Mouse (Mus musculus) embryo, embryonic 11 days (tissue): ENCODE measurements around the gene Tmem199.

Source experiments
- DNase-seq: peaks from one replicate; pipeline ENCODE4 v3.0.0-alpha.2; 2015

The Tmem199 gene

GRCm38 (mm10) chr11:78471326-78472103 is 40.5 kb downstream of the Tmem199 start:
- DNase-seq = no peak

GRCm38 (mm10) chr11:78467932-78468331 is 44.0 kb downstream of the Tmem199 start:
- DNase-seq = no peak

GRCm38 (mm10) chr11:78467515-78467914 is 44.5 kb downstream of the Tmem199 start:
- no peak for DNase-seq

- DNase-seq = no peak
Observed at GRCm38 (mm10) chr11:78466242-78466912, 45.6 kb downstream of the Tmem199 start.

GRCm38 (mm10) chr11:78465568-78466180 is 46.3 kb downstream of the Tmem199 start, which contains the start of gene Slc46a1:
Slc46a1 (plus strand) TSS chr11:78465697.
- peak; percentile 94 for DNase-seq

- peak; percentile 32 for DNase-seq
Observed at GRCm38 (mm10) chr11:78465116-78465515, 46.9 kb downstream of the Tmem199 start.

- DNase-seq = peak; percentile 12
Observed at GRCm38 (mm10) chr11:78463286-78464036, 48.5 kb downstream of the Tmem199 start.

- no peak for DNase-seq
Observed at GRCm38 (mm10) chr11:78462669-78463068, 49.3 kb downstream of the Tmem199 start.

GRCm38 (mm10) chr11:78461894-78462293 is 50.1 kb downstream of the Tmem199 start:
- no peak for DNase-seq

- DNase-seq = no peak
Observed at GRCm38 (mm10) chr11:78458740-78459139, 53.2 kb downstream of the Tmem199 start.
